Comparison of ENCODE assay signal across 8 mouse cellular contexts in genomic region chr2:168423551-168423950, GRCm38 (mm10).
DNase-seq lines count a peak whose midpoint lies in the region; ATAC-seq and TF ChIP-seq lines count a peak whose summit lies in the region.

No protein-coding gene starts in this region.

- no peaks in the 10 kb centered on the region for H3K36me3 ChIP-seq in hindbrain, embryonic 10.5 days
- no peaks in the 10 kb centered on the region for H3K36me3 ChIP-seq in hindbrain, embryonic 12.5 days
- H3K36me3 ChIP-seq in lung, postnatal 0 days (ENCODE audit: insufficient read depth, low read length): no peaks in the 10 kb centered on the region

- H3K9ac ChIP-seq in hindbrain, embryonic 12.5 days: no peak overlapping the region
- H3K9ac ChIP-seq in lung, postnatal 0 days (replicated peaks; ENCODE audit: low read depth): no peak overlapping the region

- no peak overlapping the region for H3K27ac ChIP-seq in hindbrain, embryonic 10.5 days
- no peak overlapping the region for H3K27ac ChIP-seq in hindbrain, embryonic 12.5 days
- H3K27ac ChIP-seq in lung, postnatal 0 days (ENCODE audit: low read length): no peak overlapping the region

- DNase-seq in hindbrain, embryonic 10.5 days (ENCODE audit: low spot score): peak; percentile 44
- DNase-seq in lung, postnatal 0 days (ENCODE audit: low spot score): peak; percentile 23
- no peak for DNase-seq in lung, postnatal 25 days (ENCODE audit: low spot score)
- peak; percentile 39 for DNase-seq in embryo, embryonic 9.5 days (ENCODE audit: extremely low spot score)
- DNase-seq in retina, postnatal 7 days (ENCODE audit: low read depth, low spot score): peak; percentile 25
- no peak for DNase-seq in urinary bladder, postnatal 10 days (ENCODE audit: low spot score)

- TF ChIP-seq EP300 in lung, postnatal 0 days (IDR thresholded peaks at IDR 0.05): no peak

- no peaks in the 10 kb centered on the region for H3K9me3 ChIP-seq in hindbrain, embryonic 10.5 days
- H3K9me3 ChIP-seq in hindbrain, embryonic 12.5 days (replicated peaks): peaks cover 4% of the 10 kb centered on the region; the same call in 1 of the 2 replicates
- no peaks in the 10 kb centered on the region for H3K9me3 ChIP-seq in lung, postnatal 0 days (ENCODE audit: low read length)

- ATAC-seq in hindbrain, embryonic 12.5 days (ENCODE audit: low FRiP score): no peak
- no peak for ATAC-seq in lung, postnatal 0 days
- no peak for ATAC-seq in inflammation-experienced regulatory T-cells, adult 6 months

- 61% methylated on average over 6 of the region's 6 CpGs for WGBS in hindbrain, embryonic 10.5 days
- WGBS in hindbrain, embryonic 12.5 days: 61% methylated on average over 6 of the region's 6 CpGs
- 62% methylated on average over 6 of the region's 6 CpGs for WGBS in lung, postnatal 0 days

- peaks cover 12% of the 10 kb centered on the region for H3K4me1 ChIP-seq in hindbrain, embryonic 10.5 days (replicated peaks)
- no peaks in the 10 kb centered on the region; the same call in 1 of the 2 replicates for H3K4me1 ChIP-seq in hindbrain, embryonic 12.5 days
- no peaks in the 10 kb centered on the region for H3K4me1 ChIP-seq in lung, postnatal 0 days (ENCODE audit: insufficient read depth, low read depth, low read length)

- peaks cover 6% of the 10 kb centered on the region; the same call in 1 of the 2 replicates for H3K27me3 ChIP-seq in hindbrain, embryonic 10.5 days (ENCODE audit: insufficient read depth, poor library complexity, severe bottlenecking)
- peaks cover 9% of the 10 kb centered on the region for H3K27me3 ChIP-seq in hindbrain, embryonic 12.5 days
- no peaks in the 10 kb centered on the region for H3K27me3 ChIP-seq in lung, postnatal 0 days (replicated peaks; ENCODE audit: insufficient read depth, low read length)

- TF ChIP-seq CTCF in lung, postnatal 0 days (IDR thresholded peaks at IDR 0.05): peak; percentile 55

- H3K4me2 ChIP-seq in hindbrain, embryonic 12.5 days (replicated peaks): no peak overlapping the region
- no peak overlapping the region for H3K4me2 ChIP-seq in lung, postnatal 0 days (replicated peaks; ENCODE audit: low read depth, low read length)

- H3K4me3 ChIP-seq in hindbrain, embryonic 10.5 days: no peak overlapping the region
- no peak overlapping the region for H3K4me3 ChIP-seq in hindbrain, embryonic 12.5 days
- H3K4me3 ChIP-seq in lung, postnatal 0 days (ENCODE audit: low read depth, low read length): no peak overlapping the region

Comparison
In these comparisons a context has a peak if more than half of its experiments do, and no peak if none do; other contexts are left out.
1. DNase-seq: peak in hindbrain, embryonic 10.5 days (single experiment), lung, postnatal 0 days (single experiment), embryo, embryonic 9.5 days (single experiment) and retina, postnatal 7 days (single experiment); none in lung, postnatal 25 days (single experiment) and urinary bladder, postnatal 10 days (single experiment).